Mouse (Mus musculus) erythroblast, embryonic 14.5 days (primary cell): ENCODE measurements around the gene Zic1.

ENCODE experiments used
- GATA1 ChIP-seq: IDR thresholded peaks from 2 replicates; pipeline ENCODE4 v1.6.1; 2012; ENCODE audit warnings: low read length, inconsistent platforms, mixed read lengths
- TAL1 ChIP-seq: IDR thresholded peaks from 3 replicates; pipeline ENCODE4 v1.6.1; 2012; ENCODE audit warnings: low read length, inconsistent platforms, mixed read lengths

DNA sequence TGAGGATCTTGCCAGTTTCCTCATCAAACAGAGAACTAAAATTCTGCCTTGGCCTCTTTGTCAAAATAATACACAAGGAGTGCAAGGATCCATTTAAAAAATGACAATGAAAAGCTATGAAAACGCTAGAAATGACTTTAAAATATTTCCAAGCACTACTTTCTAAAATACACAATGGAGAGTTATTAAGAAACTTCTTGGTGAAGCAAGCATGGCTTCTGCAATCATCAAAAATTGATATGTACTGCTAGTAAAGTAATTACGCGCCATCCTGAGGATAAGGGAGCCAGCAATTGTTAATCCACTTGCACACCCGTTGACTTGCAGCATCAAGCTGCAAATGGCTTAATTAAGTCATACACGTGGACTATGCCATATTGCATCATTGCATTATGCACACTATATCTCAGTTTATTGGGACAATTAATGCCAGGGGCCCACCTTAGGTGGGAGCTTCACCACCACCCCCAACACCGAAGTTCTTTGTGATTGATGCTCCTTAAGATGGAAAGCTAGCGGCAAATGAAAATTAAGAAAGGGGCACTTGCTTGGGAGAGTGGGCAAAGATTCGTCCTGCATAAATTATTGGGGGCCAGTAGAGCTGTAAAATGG lies 35.0 kb upstream of the Zic1 start:
- no peak for TF ChIP-seq GATA1
- TF ChIP-seq TAL1 = no peak
